Mouse (Mus musculus): ENCODE measurements around the gene Mup22.
"Not testable (repeated sequence)": the region's sequence is repeated elsewhere in the genome, so short reads cannot be mapped to it uniquely, and the experiment has no call there.

The Mup22 gene

DNA sequence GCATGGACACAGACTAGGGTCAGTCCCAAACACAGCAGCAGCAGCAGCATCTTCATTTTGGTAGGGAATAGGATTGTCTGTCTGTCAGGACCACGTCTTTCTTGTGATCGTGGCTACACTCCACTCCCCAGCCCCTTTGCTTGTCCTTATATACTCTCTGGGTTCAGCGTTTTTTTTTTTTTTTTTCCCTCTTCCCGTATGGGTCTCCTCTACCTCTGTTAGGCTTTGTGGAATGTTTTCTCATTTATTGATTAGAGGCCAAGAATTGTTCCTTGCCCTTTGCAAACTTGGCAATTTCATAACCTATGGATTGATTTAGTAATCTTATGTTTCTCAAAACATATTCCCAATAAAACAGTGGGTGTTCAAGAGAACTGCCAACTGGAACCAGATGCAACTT, at the start of gene Mup22:
Gene Mup22, minus strand, starts transcription at position 101 of the 400 bp plus-strand sequence.
- not testable (repeated sequence) for DNase-seq

- not testable (repeated sequence) for DNase-seq
These were observed 19.6 kb upstream of the Mup22 start for GRCm38 (mm10) chr4:60840889-60841288.

Data from B cell, adult 2 months (primary cell).